Mouse (Mus musculus) heart, embryonic 16.5 days (tissue): ENCODE data around the gene Acvr1. TPM values are rescaled to one million over a fixed set of nuclear protein-coding genes. Genes with fewer than 3 reads are reported as not detected.

Experiments used
- ATAC-seq: fragments of 200-750 bp; cut with Nextera tagmentation; replicated peaks from 2 replicates; pipeline ENCODE4 v1.8.0; 2017; ENCODE audit warnings: moderate number of reproducible peaks; ENCODE audit not compliant: insufficient read depth, low FRiP score; ENCODE audit errors: extremely low read depth
- H3K27ac ChIP-seq: fragments of 300-500 bp; sonication (generic); 2 replicates; pipeline ENCODE4 v1.5.1; 2014; ENCODE audit warnings: mild to moderate bottlenecking, low read length, control low read depth, moderate library complexity
- H3K27me3 ChIP-seq: fragments of 300-500 bp; sonication (generic); 2 replicates; pipeline ENCODE4 v1.6.1; 2014; ENCODE audit warnings: low read length, mixed read lengths; ENCODE audit not compliant: control insufficient read depth, insufficient read depth
- H3K36me3 ChIP-seq: fragments of 300-500 bp; sonication (generic); 2 replicates; pipeline ENCODE4 v1.6.1; 2014; ENCODE audit not compliant: control insufficient read depth, insufficient read depth
- H3K4me1 ChIP-seq: fragments of 300-500 bp; sonication (generic); 2 replicates; pipeline ENCODE4 v1.6.1; 2014; ENCODE audit warnings: low read length, mixed read lengths; ENCODE audit not compliant: control insufficient read depth, insufficient read depth
- H3K4me2 ChIP-seq: fragments of 300-500 bp; sonication (generic); 2 replicates; pipeline ENCODE4 v1.6.1; 2014; ENCODE audit warnings: low read depth, mild to moderate bottlenecking, control low read depth, low read length
- H3K4me3 ChIP-seq: fragments of 300-500 bp; sonication (generic); 2 replicates; pipeline ENCODE4 v1.5.1; 2014; ENCODE audit warnings: mild to moderate bottlenecking, control low read depth, low read length
- H3K9ac ChIP-seq: fragments of 300-500 bp; sonication (generic); 2 replicates; pipeline ENCODE4 v1.6.1; 2014; ENCODE audit warnings: low read length, control low read depth
- H3K9me3 ChIP-seq: fragments of 300-500 bp; sonication (generic); replicated peaks from 2 replicates; pipeline ENCODE4 v1.6.1; 2016; ENCODE audit warnings: low read length; ENCODE audit not compliant: control insufficient read depth
- WGBS: fragments of 180-500 bp; shearing (Covaris S2); extraction: QIAGEN DNeasy Blood & Tissue Kit; methylation state at CpG from one replicate; pipeline ENCODE4 v1.1.7; 2014; 5-methylcytosine and 5-hydroxymethylcytosine counted together
- polyA plus RNA-seq: library from polyadenylated mRNA; unstranded; fragments of >200 nt; fragmentation: Nextera tagmentation; extraction: Ambion mirVana; gene quantifications from 2 replicates; pipeline ENCODE4 v1.2.1, GENCODE M21; 2015

The Acvr1 gene
- polyA plus RNA-seq = 7.2 and 8.0 TPM in 2 replicates

GRCm38 (mm10) chr2:58567066-58567810 lies at the start of gene Acvr1, which contains the start of gene Upp2:
Gene Acvr1 (minus strand): TSS chr2:58567157.
Gene Upp2 (plus strand): TSS chr2:58567298.
- Histone ChIP-seq H3K27ac (peak within 1 kb of the TSS; percentile 98), H3K9ac (peak within 1 kb of the TSS; percentile 96), H3K4me2 (peak within 1 kb of the TSS; percentile 83), H3K27me3 (no peaks in the 10 kb centered on the region), H3K4me3 (peak within 1 kb of the TSS; percentile 96), H3K36me3 (no peaks in the 10 kb centered on the region), H3K9me3 (no peaks in the 10 kb centered on the region), H3K4me1 (peaks cover 42% of the 10 kb centered on the region)
- peak; percentile 90 for ATAC-seq
- WGBS = under 1% methylated on average over 73 of the region's 80 CpGs

GRCm38 (mm10) chr2:58615766-58616165 lies 48.8 kb upstream of the Acvr1 start:
- no peak overlapping the region for H3K4me3 ChIP-seq
- no peak overlapping the region for H3K9ac ChIP-seq
- no peaks in the 10 kb centered on the region for H3K36me3 ChIP-seq
- no peaks in the 10 kb centered on the region for H3K9me3 ChIP-seq
- WGBS = 89% methylated on average over 5 of the region's 5 CpGs
- no peaks in the 10 kb centered on the region for H3K4me1 ChIP-seq
- no peak overlapping the region for H3K27ac ChIP-seq
- H3K4me2 ChIP-seq = no peak overlapping the region
- ATAC-seq = no peak
- H3K27me3 ChIP-seq = no peaks in the 10 kb centered on the region

GRCm38 (mm10) chr2:58614851-58615250 lies 47.9 kb upstream of the Acvr1 start:
- no peaks in the 10 kb centered on the region for H3K36me3 ChIP-seq
- H3K27me3 ChIP-seq = no peaks in the 10 kb centered on the region
- H3K9ac ChIP-seq = no peak overlapping the region
- no peaks in the 10 kb centered on the region for H3K4me1 ChIP-seq
- H3K27ac ChIP-seq = no peak overlapping the region
- WGBS = 95% methylated on average over 8 of the region's 8 CpGs
- no peak overlapping the region for H3K4me2 ChIP-seq
- no peaks in the 10 kb centered on the region for H3K9me3 ChIP-seq
- H3K4me3 ChIP-seq = no peak overlapping the region
- no peak for ATAC-seq

- no peak overlapping the region for H3K9ac ChIP-seq
- no peak overlapping the region for H3K27ac ChIP-seq
- H3K4me2 ChIP-seq = no peak overlapping the region
- no peak overlapping the region for H3K4me3 ChIP-seq
- ATAC-seq = no peak
- H3K27me3 ChIP-seq = no peaks in the 10 kb centered on the region
- no peaks in the 10 kb centered on the region for H3K36me3 ChIP-seq
- H3K9me3 ChIP-seq = no peaks in the 10 kb centered on the region
- no peaks in the 10 kb centered on the region for H3K4me1 ChIP-seq
- 80% methylated on average over 3 of the region's 3 CpGs for WGBS
Measured at GRCm38 (mm10) chr2:58613720-58614119, 46.8 kb upstream of the Acvr1 start.

GRCm38 (mm10) chr2:58604791-58605190 lies 37.8 kb upstream of the Acvr1 start:
- WGBS = 87% methylated on average over 3 of the region's 3 CpGs
- Histone ChIP-seq H3K27me3 (no peaks in the 10 kb centered on the region), H3K9ac (no peak overlapping the region), H3K4me1 (no peaks in the 10 kb centered on the region), H3K9me3 (no peaks in the 10 kb centered on the region), H3K27ac (no peak overlapping the region), H3K4me2 (no peak overlapping the region), H3K36me3 (no peaks in the 10 kb centered on the region), H3K4me3 (no peak overlapping the region)
- ATAC-seq = no peak

GRCm38 (mm10) chr2:58603379-58603778 lies 36.4 kb upstream of the Acvr1 start:
- no peaks in the 10 kb centered on the region for H3K4me1 ChIP-seq
- ATAC-seq = no peak
- H3K27me3 ChIP-seq = no peaks in the 10 kb centered on the region

GRCm38 (mm10) chr2:58601382-58601781 lies 34.4 kb upstream of the Acvr1 start:
- no peak overlapping the region for H3K4me2 ChIP-seq
- no peaks in the 10 kb centered on the region for H3K36me3 ChIP-seq
- H3K27me3 ChIP-seq = no peaks in the 10 kb centered on the region
- no peaks in the 10 kb centered on the region for H3K9me3 ChIP-seq
- ATAC-seq = no peak
- H3K4me1 ChIP-seq = no peaks in the 10 kb centered on the region
- 92% methylated on average over 4 of the region's 4 CpGs for WGBS
- no peak overlapping the region for H3K4me3 ChIP-seq
- no peak overlapping the region for H3K27ac ChIP-seq
- H3K9ac ChIP-seq = no peak overlapping the region

More at GRCm38 (mm10) chr2:58603379-58603778, 36.4 kb upstream of the Acvr1 start:
- Histone ChIP-seq H3K27ac (no peak overlapping the region), H3K4me3 (no peak overlapping the region), H3K9me3 (no peaks in the 10 kb centered on the region), H3K4me2 (no peak overlapping the region), H3K36me3 (no peaks in the 10 kb centered on the region), H3K9ac (no peak overlapping the region)
- 77% methylated on average over 3 of the region's 3 CpGs for WGBS

- Histone ChIP-seq H3K4me1 (peaks cover 5% of the 10 kb centered on the region), H3K27me3 (no peaks in the 10 kb centered on the region), H3K4me2 (no peak overlapping the region), H3K9ac (no peak overlapping the region), H3K4me3 (no peak overlapping the region), H3K9me3 (no peaks in the 10 kb centered on the region), H3K27ac (no peak overlapping the region), H3K36me3 (no peaks in the 10 kb centered on the region)
- WGBS = 87% methylated on average over 6 of the region's 6 CpGs
- no peak for ATAC-seq
Measured at GRCm38 (mm10) chr2:58599639-58600038, 32.7 kb upstream of the Acvr1 start.

GRCm38 (mm10) chr2:58597556-58597955 lies 30.6 kb upstream of the Acvr1 start:
- Histone ChIP-seq H3K4me1 (peaks cover 11% of the 10 kb centered on the region), H3K36me3 (no peaks in the 10 kb centered on the region), H3K9me3 (no peaks in the 10 kb centered on the region), H3K27ac (no peak overlapping the region), H3K9ac (no peak overlapping the region), H3K27me3 (no peaks in the 10 kb centered on the region), H3K4me3 (no peak overlapping the region), H3K4me2 (no peak overlapping the region)
- ATAC-seq = no peak
- WGBS = 94% methylated on average over 3 of the region's 3 CpGs
